Mouse (Mus musculus): ENCODE measurements around the gene Sppl2a.

DNA sequence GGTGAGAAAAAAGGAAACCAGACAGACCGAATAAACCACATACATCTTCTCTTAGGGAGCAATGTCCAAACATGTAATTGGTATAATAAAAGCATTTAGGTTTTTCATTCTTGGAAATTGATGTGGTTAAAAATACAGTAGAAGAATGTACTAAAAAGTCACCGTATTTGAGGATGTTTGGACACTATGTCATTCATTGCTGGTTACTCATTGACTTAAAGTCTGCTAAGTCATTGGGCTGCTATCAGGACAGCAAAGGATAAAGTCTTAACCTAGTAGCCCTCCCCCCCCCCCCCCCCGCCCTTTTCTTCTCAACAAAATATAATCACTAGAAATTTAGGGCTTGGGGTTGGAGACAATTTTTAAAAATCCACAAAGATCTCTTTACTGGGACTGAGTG lies 15.2 kb upstream of the Sppl2a start:
- TF ChIP-seq CTCF (IDR thresholded peaks at IDR 0.05; ENCODE audit: insufficient read depth, low read length) (no peak), POLR2A (IDR thresholded peaks at IDR 0.05; ENCODE audit: borderline replicate concordance, extremely low read depth, low read depth, low read length) (no peak)

Data from lung, adult 2 months (tissue).